ENCODE assay signal across 8 mouse cellular contexts in genomic region chr5:33335977-33336360, GRCm38 (mm10). TPM values are rescaled to one million over a fixed set of nuclear protein-coding genes. Genes with fewer than 3 reads are reported as not detected.
A peak's percentile ranks its signal among the peaks of the same experiment; 100 is the strongest.
DNase-seq lines count a peak whose midpoint lies in the region; ATAC-seq and TF ChIP-seq lines count a peak whose summit lies in the region.

No protein-coding gene starts in this region.

- H3K27ac ChIP-seq in kidney, embryonic 14.5 days (ENCODE audit: low read depth, low read length): peak overlapping the region; percentile 76; the same call in 1 of the 2 replicates
- H3K27ac ChIP-seq in forebrain, embryonic 16.5 days (ENCODE audit: low read length): peak overlapping the region; percentile 67
- peak overlapping the region; percentile 83 for H3K27ac ChIP-seq in lung, embryonic 14.5 days (ENCODE audit: low read depth)
- no peak overlapping the region for H3K27ac ChIP-seq in olfactory bulb, adult 2 months (ENCODE audit: insufficient read depth, low read depth, low read length)

- WGBS in kidney, embryonic 14.5 days: under 1% methylated on average over 30 of the region's 31 CpGs
- under 1% methylated on average over 30 of the region's 31 CpGs for WGBS in forebrain, embryonic 16.5 days
- WGBS in lung, embryonic 14.5 days: under 1% methylated on average over 31 of the region's 31 CpGs
- WGBS in olfactory bulb, adult 2 months: under 1% methylated on average over 31 of the region's 31 CpGs

- H3K4me2 ChIP-seq in kidney, embryonic 14.5 days (replicated peaks; ENCODE audit: low read depth, low read length): peak overlapping the region; percentile 88
- peak overlapping the region; percentile 92 for H3K4me2 ChIP-seq in forebrain, embryonic 16.5 days (ENCODE audit: low read length)
- H3K4me2 ChIP-seq in lung, embryonic 14.5 days: peak overlapping the region; percentile 81

- DNase-seq in kidney, adult 18-20 months: no peak
- DNase-seq in T-cell, adult 2 months (ENCODE audit: low spot score): peak; percentile 22
- DNase-seq in induced T-regulatory cell, adult 2 months (ENCODE audit: low read depth): peak; percentile 71
- DNase-seq in lung, embryonic 14.5 days: peak; percentile 61
- DNase-seq in thymus, postnatal 25 days: peak; percentile 41

- no peaks in the 10 kb centered on the region for H3K27me3 ChIP-seq in kidney, embryonic 14.5 days (ENCODE audit: control insufficient read depth, insufficient read depth, low read length)
- H3K27me3 ChIP-seq in forebrain, embryonic 16.5 days (replicated peaks; ENCODE audit: control insufficient read depth, insufficient read depth, low read length): no peaks in the 10 kb centered on the region
- no peaks in the 10 kb centered on the region for H3K27me3 ChIP-seq in lung, embryonic 14.5 days (ENCODE audit: insufficient read depth, low read length)

- H3K36me3 ChIP-seq in kidney, embryonic 14.5 days (ENCODE audit: control insufficient read depth, insufficient read depth, low read length): peaks cover 9% of the 10 kb centered on the region
- no peaks in the 10 kb centered on the region for H3K36me3 ChIP-seq in forebrain, embryonic 16.5 days (ENCODE audit: control insufficient read depth, insufficient read depth)
- peaks cover 13% of the 10 kb centered on the region; the same call in 1 of the 2 replicates for H3K36me3 ChIP-seq in lung, embryonic 14.5 days (ENCODE audit: insufficient read depth)

- no peak for TF ChIP-seq POLR2A in olfactory bulb, adult 2 months (IDR thresholded peaks at IDR 0.05; ENCODE audit: insufficient read depth, low read depth, low read length)

- H3K4me3 ChIP-seq in kidney, embryonic 14.5 days (ENCODE audit: low read length): peak overlapping the region; percentile 99
- peak overlapping the region; percentile 98 for H3K4me3 ChIP-seq in forebrain, embryonic 16.5 days (replicated peaks; ENCODE audit: low read length)
- H3K4me3 ChIP-seq in lung, embryonic 14.5 days (ENCODE audit: low read depth, low read length): peak overlapping the region; percentile 98
- peak overlapping the region; percentile 77 for H3K4me3 ChIP-seq in olfactory bulb, adult 2 months (ENCODE audit: insufficient read depth, low read depth, low read length)

- no peaks in the 10 kb centered on the region for H3K9me3 ChIP-seq in kidney, embryonic 14.5 days (ENCODE audit: control insufficient read depth, low read length)
- H3K9me3 ChIP-seq in forebrain, embryonic 16.5 days (ENCODE audit: control insufficient read depth, low read length): no peaks in the 10 kb centered on the region
- H3K9me3 ChIP-seq in lung, embryonic 14.5 days (ENCODE audit: low read depth, low read length): no peaks in the 10 kb centered on the region

- no peak; the same call in 1 of the 2 replicates for ATAC-seq in kidney, embryonic 14.5 days (ENCODE audit: low FRiP score, low TSS enrichment)
- ATAC-seq in forebrain, embryonic 16.5 days: no peak
- ATAC-seq in lung, embryonic 14.5 days (ENCODE audit: insufficient read depth): no peak

- peak overlapping the region; percentile 96 for H3K9ac ChIP-seq in kidney, embryonic 14.5 days (ENCODE audit: low read depth, low read length)
- peak overlapping the region; percentile 95 for H3K9ac ChIP-seq in forebrain, embryonic 16.5 days (replicated peaks; ENCODE audit: low read depth, low read length)
- H3K9ac ChIP-seq in lung, embryonic 14.5 days: peak overlapping the region; percentile 93

- TF ChIP-seq CTCF in lung, embryonic 14.5 days (IDR thresholded peaks at IDR 0.05; ENCODE audit: low read depth): no peak
- no peak for TF ChIP-seq CTCF in olfactory bulb, adult 2 months (IDR thresholded peaks at IDR 0.05; ENCODE audit: insufficient read depth, low read depth, low read length)

- H3K4me1 ChIP-seq in kidney, embryonic 14.5 days (ENCODE audit: control insufficient read depth, insufficient read depth, low read length): peaks cover 13% of the 10 kb centered on the region
- H3K4me1 ChIP-seq in forebrain, embryonic 16.5 days (replicated peaks; ENCODE audit: control insufficient read depth, insufficient read depth, low read length): peaks cover 21% of the 10 kb centered on the region
- 0 out of 2 replicates have a peak, but pooled peaks cover 7% of the 10 kb centered on the region for H3K4me1 ChIP-seq in lung, embryonic 14.5 days (ENCODE audit: insufficient read depth)
- H3K4me1 ChIP-seq in olfactory bulb, adult 2 months (ENCODE audit: control insufficient read depth, insufficient read depth, low read length): peaks cover 4% of the 10 kb centered on the region

RNA-seq across cellular contexts. Expression of gene Maea, which starts 0.7 kb away (rescaled TPM):
- polyA plus RNA-seq in kidney, embryonic 14.5 days (2014; fragmentation: Nextera tagmentation; extraction: Ambion mirVana): 97.9 and 133 TPM in 2 replicates
- 106 and 113 TPM in 2 replicates for polyA plus RNA-seq in forebrain, embryonic 16.5 days (2015; fragmentation: Nextera tagmentation; extraction: Ambion mirVana)
- polyA plus RNA-seq in lung, embryonic 14.5 days (2014; fragmentation: Nextera tagmentation; extraction: Ambion mirVana): 125 and 127 TPM in 2 replicates
- polyA plus RNA-seq in olfactory bulb, adult 2 months (2012; ENCODE audit: insufficient read depth, insufficient read length, low replicate concordance, missing spikeins): not detected in 2 replicates

RNA-seq across cellular contexts. Expression of gene Uvssa, which starts 42.4 kb away (rescaled TPM):
- polyA plus RNA-seq in kidney, embryonic 14.5 days (2014; fragmentation: Nextera tagmentation; extraction: Ambion mirVana): 7.9 and 8.9 TPM in 2 replicates
- 8.7 and 9.0 TPM in 2 replicates for polyA plus RNA-seq in forebrain, embryonic 16.5 days (2015; fragmentation: Nextera tagmentation; extraction: Ambion mirVana)
- polyA plus RNA-seq in lung, embryonic 14.5 days (2014; fragmentation: Nextera tagmentation; extraction: Ambion mirVana): 8.2 and 8.4 TPM in 2 replicates
- polyA plus RNA-seq in olfactory bulb, adult 2 months (2012; ENCODE audit: insufficient read depth, insufficient read length, low replicate concordance, missing spikeins): not detected in 2 replicates
